Mouse (Mus musculus): ENCODE results near the gene Lrrc46. TPM values are rescaled to one million over a fixed set of nuclear protein-coding genes. Genes with fewer than 3 reads are reported as not detected.

Gene Lrrc46
- polyA plus RNA-seq, 1 experiment from 2014 or later: 4.8 TPM

- ATAC-seq (ENCODE audit: low FRiP score): no peak
- 2% methylated on average over 27 of the region's 27 CpGs for WGBS
- Histone ChIP-seq H3K9ac (no peak overlapping the region), H3K4me3 (peak overlapping the region; percentile 47), H3K9me3 (replicated peaks) (no peaks in the 10 kb centered on the region), H3K4me1 (peaks cover 45% of the 10 kb centered on the region), H3K27me3 (peaks cover 94% of the 10 kb centered on the region), H3K36me3 (no peaks in the 10 kb centered on the region), H3K27ac (no peak overlapping the region), H3K4me2 (replicated peaks) (peak overlapping the region; percentile 83)
These were observed 20.0 kb downstream of the Lrrc46 start for GRCm38 (mm10) chr11:97021121-97021765.

DNA sequence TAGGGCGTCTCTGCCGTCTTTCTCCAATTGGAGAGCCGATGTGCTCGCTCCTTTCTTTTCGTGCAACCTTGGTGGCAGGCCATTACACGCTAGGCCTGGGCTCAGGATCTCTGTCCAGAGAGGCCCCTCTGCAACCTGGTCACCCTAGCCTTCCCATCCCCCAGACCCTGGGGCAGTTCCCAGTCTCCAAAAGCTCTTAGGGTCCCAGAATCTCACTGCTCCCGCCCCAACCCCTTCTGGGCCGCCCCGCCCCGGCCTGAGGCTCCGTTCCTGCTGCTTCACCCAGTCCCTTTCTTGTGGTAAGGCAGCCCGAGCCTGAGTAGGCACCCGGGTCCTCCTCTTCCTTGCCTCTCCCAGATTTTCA, 21.9 kb downstream of the Lrrc46 start:
- 3% methylated on average over 13 of the region's 13 CpGs for WGBS
- no peaks in the 10 kb centered on the region for H3K9me3 ChIP-seq (replicated peaks)
- H3K4me3 ChIP-seq: peak overlapping the region; percentile 26; the same call in 1 of the 2 replicates

GRCm38 (mm10) chr11:97018583-97019344, 22.4 kb downstream of the Lrrc46 start:
- Histone ChIP-seq H3K9ac (0 out of 2 replicates have a peak overlapping the region, but pooled peaks have one; percentile 20), H3K27ac (no peak overlapping the region), H3K27me3 (peaks cover 96% of the 10 kb centered on the region), H3K4me3 (peak overlapping the region; percentile 26), H3K4me2 (replicated peaks) (peak overlapping the region; percentile 46), H3K4me1 (peaks cover 31% of the 10 kb centered on the region), H3K9me3 (replicated peaks) (no peaks in the 10 kb centered on the region), H3K36me3 (no peaks in the 10 kb centered on the region)
- ATAC-seq (ENCODE audit: low FRiP score): no peak
- WGBS: under 1% methylated on average over 62 of the region's 68 CpGs

More for the DNA sequence above, 21.9 kb downstream of the Lrrc46 start:
- no peaks in the 10 kb centered on the region for H3K36me3 ChIP-seq
- H3K27ac ChIP-seq: no peak overlapping the region
- peak overlapping the region; percentile 46 for H3K4me2 ChIP-seq (replicated peaks)
- no peak for ATAC-seq (ENCODE audit: low FRiP score)
- peaks cover 31% of the 10 kb centered on the region for H3K4me1 ChIP-seq
- H3K27me3 ChIP-seq: peaks cover 96% of the 10 kb centered on the region
- H3K9ac ChIP-seq: 0 out of 2 replicates have a peak overlapping the region, but pooled peaks have one; percentile 18

DNA sequence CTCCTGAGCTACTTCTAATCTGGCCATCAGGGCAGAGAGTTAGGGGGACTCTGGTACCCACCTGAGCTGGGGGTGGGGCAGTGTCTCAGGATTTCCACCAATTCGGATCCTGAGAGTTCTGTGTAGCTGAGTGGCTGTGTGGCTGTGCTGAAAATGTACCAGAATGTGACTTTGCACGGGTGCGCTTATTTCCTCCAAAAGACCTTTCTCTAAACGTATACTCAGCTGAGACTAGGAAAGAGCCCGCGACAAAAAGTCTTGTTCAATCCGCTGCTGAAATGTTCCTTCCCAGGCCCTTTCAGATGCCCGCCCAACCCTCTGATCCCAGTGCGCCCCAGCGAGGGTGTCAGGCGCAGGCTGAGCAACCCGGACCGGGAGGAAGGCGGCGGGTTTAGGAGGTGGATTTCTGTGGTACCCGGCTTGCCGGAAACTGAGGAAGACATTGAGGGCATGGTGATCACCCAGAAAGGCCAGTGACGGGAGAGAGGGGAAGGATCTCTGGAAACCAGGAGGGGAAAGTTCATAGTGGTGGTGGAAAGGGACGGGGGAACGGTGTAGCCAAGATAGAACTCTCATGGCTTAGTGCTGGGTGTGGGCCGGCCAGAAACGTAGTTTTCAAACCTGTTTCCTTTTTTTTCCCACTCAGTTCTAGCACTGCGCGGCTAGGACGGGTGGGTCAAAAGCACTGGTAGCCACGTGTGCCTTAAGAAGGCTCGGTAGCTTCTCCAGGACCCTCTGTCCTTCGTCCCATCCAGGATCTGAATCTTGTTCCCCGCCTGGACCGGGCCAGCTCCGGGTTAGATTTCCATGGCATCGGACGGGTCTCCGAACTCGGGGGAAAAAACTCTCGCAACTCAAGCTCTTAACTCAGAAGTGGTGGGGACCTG, 23.3 kb downstream of the Lrrc46 start:
- Histone ChIP-seq H3K27me3 (peaks cover 95% of the 10 kb centered on the region), H3K9ac (no peak overlapping the region), H3K36me3 (no peaks in the 10 kb centered on the region), H3K4me3 (peak overlapping the region; percentile 26), H3K27ac (no peak overlapping the region), H3K4me2 (replicated peaks) (peak overlapping the region; percentile 46), H3K4me1 (peaks cover 31% of the 10 kb centered on the region), H3K9me3 (replicated peaks) (no peaks in the 10 kb centered on the region)
- no peak for ATAC-seq (ENCODE audit: low FRiP score)
- WGBS: under 1% methylated on average over 36 of the region's 36 CpGs

GRCm38 (mm10) chr11:97013121-97013670, 28.0 kb downstream of the Lrrc46 start, which contains the start of gene Sp6:
Sp6 (plus strand) TSS chr11:97013394.
- no peak within 1 kb of the TSS for H3K4me3 ChIP-seq
- H3K9ac ChIP-seq: no peak within 1 kb of the TSS
- peaks cover 4% of the 10 kb centered on the region; the same call in 1 of the 2 replicates for H3K4me1 ChIP-seq
- H3K36me3 ChIP-seq: no peaks in the 10 kb centered on the region
- H3K27me3 ChIP-seq: peaks cover 79% of the 10 kb centered on the region
- WGBS: 26% methylated on average over 7 of the region's 8 CpGs
- ATAC-seq (ENCODE audit: low FRiP score): no peak
- no peaks in the 10 kb centered on the region for H3K9me3 ChIP-seq (replicated peaks)
- H3K27ac ChIP-seq: no peak within 1 kb of the TSS
- no peak within 1 kb of the TSS for H3K4me2 ChIP-seq (replicated peaks)

GRCm38 (mm10) chr11:97009198-97009790, 31.9 kb downstream of the Lrrc46 start:
- Histone ChIP-seq H3K4me1 (no peaks in the 10 kb centered on the region), H3K27ac (no peak overlapping the region), H3K4me3 (no peak overlapping the region), H3K4me2 (replicated peaks) (no peak overlapping the region), H3K9ac (no peak overlapping the region), H3K9me3 (replicated peaks) (no peaks in the 10 kb centered on the region), H3K36me3 (no peaks in the 10 kb centered on the region), H3K27me3 (peaks cover 52% of the 10 kb centered on the region)
- no peak for ATAC-seq (ENCODE audit: low FRiP score)
- WGBS: 55% methylated on average over 8 of the region's 8 CpGs

DNA sequence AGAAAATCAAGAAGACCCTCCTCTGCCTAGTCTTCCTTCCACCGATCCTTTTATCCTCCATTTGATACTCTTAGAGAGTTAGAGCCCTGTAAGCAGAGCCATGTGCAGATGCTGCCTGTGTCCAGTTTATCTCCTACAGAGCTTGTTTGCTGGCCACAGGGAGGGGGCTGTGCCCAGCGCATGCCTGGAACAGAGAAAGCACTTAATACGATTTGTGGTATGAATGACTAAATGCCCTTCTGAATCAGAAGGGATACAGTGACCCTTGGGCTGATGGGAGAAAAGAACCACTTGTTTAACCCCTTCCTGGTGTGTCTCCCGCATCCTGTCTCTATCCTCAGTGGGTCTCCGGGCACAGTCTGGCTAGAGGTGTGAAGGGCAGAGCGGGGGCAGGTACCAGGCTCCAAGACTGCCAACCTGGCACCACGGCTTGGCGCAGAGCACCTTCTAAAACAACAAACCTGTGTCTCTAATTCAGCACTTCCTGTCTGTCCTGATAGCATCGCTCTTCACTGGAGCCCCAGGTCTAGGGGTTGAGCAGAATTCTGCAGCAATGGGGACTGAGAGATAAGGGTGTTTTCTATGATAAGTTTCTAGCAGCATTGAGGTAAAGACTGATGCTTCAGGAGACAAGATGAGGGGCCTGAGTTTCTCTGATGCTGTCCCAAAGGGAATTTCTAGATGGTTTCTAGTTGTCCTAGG, 34.0 kb downstream of the Lrrc46 start:
- no peak overlapping the region for H3K9ac ChIP-seq
- H3K27me3 ChIP-seq: peaks cover 34% of the 10 kb centered on the region
- no peaks in the 10 kb centered on the region; the same call in 1 of the 2 replicates for H3K4me1 ChIP-seq
- no peak overlapping the region for H3K27ac ChIP-seq
- H3K9me3 ChIP-seq (replicated peaks): no peaks in the 10 kb centered on the region
- 73% methylated on average over 9 of the region's 9 CpGs for WGBS
- no peak overlapping the region for H3K4me3 ChIP-seq
- H3K36me3 ChIP-seq: no peaks in the 10 kb centered on the region
- no peak overlapping the region for H3K4me2 ChIP-seq (replicated peaks)
- no peak for ATAC-seq (ENCODE audit: low FRiP score)

DNA sequence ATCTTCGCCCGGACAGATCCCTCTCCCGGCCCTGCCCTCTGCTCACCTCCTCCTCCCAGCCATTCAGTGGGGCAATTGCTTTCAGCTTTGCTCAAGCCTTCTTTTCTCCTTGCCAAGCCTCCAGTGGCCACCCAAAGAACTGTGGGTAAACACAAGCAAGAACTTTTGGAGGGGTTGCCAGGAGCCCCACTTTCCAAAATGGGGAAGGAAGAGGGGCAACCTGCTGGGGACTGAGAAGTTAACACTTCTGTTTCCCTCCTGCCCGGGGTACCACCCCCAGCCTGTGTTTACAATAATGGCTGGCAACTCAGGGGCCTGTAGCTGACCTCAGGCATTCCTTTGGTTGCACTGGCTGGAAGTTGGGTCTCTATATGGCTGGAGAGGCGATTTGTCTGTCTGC, 38.0 kb downstream of the Lrrc46 start:
- Histone ChIP-seq H3K27me3 (peaks cover 31% of the 10 kb centered on the region), H3K9me3 (replicated peaks) (no peaks in the 10 kb centered on the region), H3K27ac (no peak overlapping the region), H3K9ac (no peak overlapping the region), H3K4me2 (replicated peaks) (no peak overlapping the region), H3K4me1 (no peaks in the 10 kb centered on the region; the same call in 1 of the 2 replicates), H3K4me3 (no peak overlapping the region), H3K36me3 (no peaks in the 10 kb centered on the region)
- 27% methylated on average over 5 of the region's 5 CpGs for WGBS
- ATAC-seq (ENCODE audit: low FRiP score): no peak

DNA sequence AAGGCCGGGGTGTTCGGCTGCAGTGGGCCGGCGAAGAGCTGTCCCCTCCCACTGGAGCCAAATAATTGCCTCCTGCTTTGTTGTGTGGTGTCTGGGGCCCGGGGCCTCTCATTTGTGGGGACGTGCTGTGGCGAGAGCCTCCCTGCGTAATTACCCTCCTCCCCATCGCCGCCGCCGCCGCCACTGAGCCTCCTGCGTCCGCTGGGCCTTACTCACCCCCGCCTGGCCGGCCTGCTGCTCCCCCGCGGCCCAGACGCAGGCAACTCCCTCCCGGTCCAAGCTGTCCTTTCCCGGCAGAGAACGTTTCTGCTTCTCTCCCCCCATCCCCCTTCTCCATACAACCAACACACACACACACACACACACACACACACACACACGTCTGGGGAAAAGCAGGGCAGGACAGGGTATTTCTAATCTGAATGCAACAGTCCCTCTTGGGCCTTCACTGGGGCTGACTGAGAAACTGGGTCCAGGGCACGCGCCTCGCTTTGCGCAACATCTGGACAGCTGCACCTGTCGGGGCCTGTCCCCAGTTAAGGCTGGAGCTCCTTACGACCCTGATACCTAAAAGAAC, 43.7 kb downstream of the Lrrc46 start:
- 3% methylated on average over 30 of the region's 30 CpGs for WGBS
- H3K9ac ChIP-seq: peak overlapping the region; percentile 61
- H3K4me2 ChIP-seq (replicated peaks): peak overlapping the region; percentile 65
- ATAC-seq (ENCODE audit: low FRiP score): peak; percentile 32; the same call in 1 of the 2 replicates
- H3K4me3 ChIP-seq: peak overlapping the region; percentile 34
- H3K27ac ChIP-seq: peak overlapping the region; percentile 23; the same call in 1 of the 2 replicates
- peaks cover 42% of the 10 kb centered on the region for H3K27me3 ChIP-seq
- peaks cover 19% of the 10 kb centered on the region for H3K4me1 ChIP-seq
- H3K36me3 ChIP-seq: no peaks in the 10 kb centered on the region
- no peaks in the 10 kb centered on the region for H3K9me3 ChIP-seq (replicated peaks)

DNA sequence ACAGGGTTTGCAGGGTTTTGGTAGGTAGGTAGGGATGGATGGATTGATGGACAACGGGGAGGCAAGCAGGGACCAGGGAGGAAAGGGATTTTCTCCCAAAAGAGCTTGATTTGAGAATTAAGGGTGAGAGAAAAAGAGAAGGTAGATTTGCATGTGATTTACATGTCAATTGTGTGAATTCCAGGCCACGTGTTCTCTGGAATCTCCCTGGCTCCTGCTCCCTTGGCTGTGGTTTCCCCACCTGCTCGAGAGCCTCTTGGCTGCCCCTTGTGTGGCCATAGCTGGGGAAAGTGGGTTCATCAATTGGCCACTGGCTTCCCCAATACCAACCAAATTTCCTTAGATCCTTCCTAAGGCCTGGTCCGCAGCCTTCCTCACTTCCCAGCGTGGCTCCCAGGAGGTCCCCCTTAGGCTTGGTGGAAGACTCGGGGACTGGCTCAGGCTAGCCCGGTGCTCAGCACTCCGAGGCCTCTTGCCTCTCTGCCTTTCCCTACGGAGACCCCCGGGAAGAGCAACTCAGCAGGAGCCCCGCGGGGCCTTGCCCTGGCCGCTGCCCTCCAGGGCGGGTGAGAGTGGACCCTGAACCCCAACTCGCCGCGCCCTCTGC, 44.3 kb downstream of the Lrrc46 start:
- no peaks in the 10 kb centered on the region for H3K36me3 ChIP-seq
- no peaks in the 10 kb centered on the region for H3K9me3 ChIP-seq (replicated peaks)
- H3K27ac ChIP-seq: peak overlapping the region; percentile 23; the same call in 1 of the 2 replicates
- peak overlapping the region; percentile 34 for H3K4me3 ChIP-seq
- H3K9ac ChIP-seq: peak overlapping the region; percentile 61
- H3K4me2 ChIP-seq (replicated peaks): peak overlapping the region; percentile 65
- WGBS: 8% methylated on average over 17 of the region's 17 CpGs
- ATAC-seq (ENCODE audit: low FRiP score): 0 out of 2 replicates have a peak, but pooled peaks have one; percentile 38
- peaks cover 39% of the 10 kb centered on the region for H3K27me3 ChIP-seq
- peaks cover 19% of the 10 kb centered on the region for H3K4me1 ChIP-seq
